Mouse (Mus musculus): Measurements from ENCODE around the gene Gm12695. TPM values are rescaled to one million over a fixed set of nuclear protein-coding genes. Genes with fewer than 3 reads are reported as not detected.

The Gm12695 gene
- polyA plus RNA-seq, 1 experiment: not detected

DNA sequence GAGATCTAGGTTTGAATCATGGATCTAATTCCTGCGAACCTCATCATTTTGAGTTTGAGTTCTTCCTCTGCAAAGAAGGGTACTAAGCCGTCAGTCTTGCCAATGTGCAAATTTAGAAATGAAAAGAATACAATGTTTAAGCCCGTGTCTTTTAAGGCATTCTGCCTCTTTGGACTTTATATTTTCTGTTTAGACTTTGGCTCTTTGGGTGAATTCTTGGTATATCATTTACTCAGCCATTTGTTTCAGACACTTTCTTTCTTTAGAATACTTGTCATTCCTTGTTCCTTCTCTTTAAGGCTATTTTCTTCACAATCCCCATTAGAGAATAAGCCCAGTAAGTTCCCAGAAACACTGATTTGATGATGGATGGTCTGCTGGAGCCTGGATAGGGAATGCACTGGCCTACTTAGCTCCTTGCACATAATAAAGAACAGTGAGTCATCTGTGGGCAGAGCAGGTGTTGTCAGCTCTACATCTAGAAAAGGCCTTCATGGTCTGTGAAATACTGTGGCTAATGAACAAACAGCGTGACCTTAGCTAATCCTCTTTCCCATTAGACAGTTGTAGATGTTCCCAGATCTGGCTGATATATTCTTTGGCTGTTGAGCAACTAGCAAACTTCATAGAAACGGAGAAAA is 59.5 kb downstream of the Gm12695 start:
- Histone ChIP-seq H3K4me3 (no peak overlapping the region), H3K79me2 (ENCODE audit: control insufficient read depth, insufficient read depth) (no peaks in the 10 kb centered on the region), H3K36me3 (ENCODE audit: control insufficient read depth, insufficient read depth) (no peaks in the 10 kb centered on the region), H3K4me2 (ENCODE audit: low read depth) (no peak overlapping the region), H3ac (ENCODE audit: control insufficient read depth, insufficient read length) (no peak overlapping the region), H3K27me3 (ENCODE audit: control insufficient read depth, insufficient read depth, insufficient read length) (no peaks in the 10 kb centered on the region)
- TF ChIP-seq POLR2AphosphoS2 (IDR thresholded peaks at IDR 0.05; ENCODE audit: insufficient read length, low read depth) (no peak), MYOD1 (IDR thresholded peaks at IDR 0.05; ENCODE audit: control insufficient read depth in 1 of 3, insufficient read length in 2 of 3, low read depth in 2 of 3) (peak in 1 of 3 experiments; percentile 39)

DNA sequence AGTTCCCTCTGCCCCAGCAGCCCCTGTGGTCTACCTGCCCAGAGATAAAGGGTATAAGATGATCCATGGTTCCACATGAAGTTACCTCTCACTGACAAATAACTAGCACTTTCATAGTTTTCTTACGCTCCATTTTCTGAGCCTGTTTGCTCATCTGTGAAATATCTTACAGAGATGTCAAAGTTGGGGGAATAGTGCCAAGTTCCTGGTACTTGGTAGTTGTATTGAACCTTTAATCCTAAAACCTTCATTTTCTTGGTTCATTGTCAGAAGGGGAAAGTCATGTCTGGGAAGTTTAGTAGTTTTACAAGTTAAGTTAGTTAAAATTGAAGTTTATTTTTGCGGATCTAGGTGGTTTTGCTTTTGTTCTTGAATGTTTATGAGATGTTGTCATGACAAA is 62.7 kb downstream of the Gm12695 start:
- Histone ChIP-seq H3K4me3 (no peak overlapping the region), H3ac (ENCODE audit: control insufficient read depth, insufficient read length) (no peak overlapping the region), H3K27me3 (ENCODE audit: control insufficient read depth, insufficient read depth, insufficient read length) (no peaks in the 10 kb centered on the region), H3K36me3 (ENCODE audit: control insufficient read depth, insufficient read depth) (no peaks in the 10 kb centered on the region), H3K79me2 (ENCODE audit: control insufficient read depth, insufficient read depth) (no peaks in the 10 kb centered on the region), H3K4me2 (ENCODE audit: low read depth) (no peak overlapping the region)
- no peak for TF ChIP-seq MAX (IDR thresholded peaks at IDR 0.05; ENCODE audit: low read depth)
- no peak for TF ChIP-seq TCF3 (IDR thresholded peaks at IDR 0.05; ENCODE audit: insufficient read length, low read depth)
- TF ChIP-seq SRF (IDR thresholded peaks at IDR 0.05; ENCODE audit: control insufficient read depth, insufficient read length, low read depth): no peak
- no peak for TF ChIP-seq TCF12 (IDR thresholded peaks at IDR 0.05; ENCODE audit: insufficient read depth, poor library complexity, severe bottlenecking)
- TF ChIP-seq MYOG (IDR thresholded peaks at IDR 0.05; ENCODE audit: control insufficient read depth in 1 of 3, insufficient read depth in 1 of 3, insufficient read length in 2 of 3, low read depth in 2 of 3): no peak
- no peak for TF ChIP-seq REST (IDR thresholded peaks at IDR 0.05; ENCODE audit: insufficient read depth, insufficient read length)
- TF ChIP-seq E2F4 (IDR thresholded peaks at IDR 0.05; ENCODE audit: insufficient read depth): no peak
- no peak for TF ChIP-seq USF1 (IDR thresholded peaks at IDR 0.05; ENCODE audit: low read depth)
- TF ChIP-seq MYOD1 (IDR thresholded peaks at IDR 0.05; ENCODE audit: control insufficient read depth in 1 of 3, insufficient read length in 2 of 3, low read depth in 2 of 3): no peak
- TF ChIP-seq CEBPB (IDR thresholded peaks at IDR 0.05; ENCODE audit: insufficient read depth, poor library complexity, severe bottlenecking): no peak

DNA sequence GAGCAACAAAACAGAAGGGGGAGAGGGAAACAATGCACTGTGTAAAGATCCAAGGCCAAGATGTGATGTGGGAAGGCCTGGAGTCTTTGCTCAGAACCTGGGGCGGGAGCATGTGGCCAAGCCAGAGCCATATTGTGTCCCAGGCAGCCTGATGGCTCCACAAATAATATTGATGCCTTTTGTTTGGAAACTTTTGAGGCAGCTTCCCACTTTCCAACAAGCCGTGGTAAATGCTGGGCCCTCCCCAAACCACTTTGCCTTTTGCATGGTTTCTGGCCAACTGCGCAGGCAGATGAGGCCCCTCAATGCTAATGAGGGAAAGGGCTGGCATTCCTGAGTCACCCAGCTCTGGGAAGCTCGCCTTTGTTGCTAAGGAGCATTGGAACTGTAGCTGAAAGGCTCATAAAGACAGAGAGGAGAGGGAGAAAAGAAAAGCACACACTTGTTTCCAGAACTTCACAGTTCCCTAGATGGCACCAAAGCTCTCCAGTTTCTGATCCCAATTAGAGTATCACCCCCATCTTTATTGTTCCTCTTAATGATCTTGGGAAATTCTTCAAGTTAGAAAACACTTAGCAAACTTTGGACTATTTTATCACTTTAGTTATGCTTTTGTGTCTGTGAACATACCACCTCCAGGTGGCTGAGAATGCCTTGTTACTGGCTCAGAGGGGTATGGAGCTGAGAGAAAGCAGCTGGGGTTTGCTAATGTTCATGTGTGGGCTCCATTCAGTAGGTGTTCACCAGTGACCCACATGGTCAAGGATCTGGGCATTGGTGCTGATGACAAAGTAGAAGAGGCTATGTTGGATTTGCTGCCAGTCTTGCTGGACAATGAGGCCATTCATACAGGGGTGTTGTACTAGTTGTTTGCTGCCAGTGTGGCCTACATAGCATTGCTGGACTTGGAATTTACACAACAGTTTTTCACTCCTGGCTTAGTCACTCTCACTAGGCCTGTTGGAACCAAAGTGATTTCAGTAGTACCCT is 65.7 kb downstream of the Gm12695 start:
- H3K27me3 ChIP-seq (ENCODE audit: control insufficient read depth, insufficient read depth, insufficient read length): no peaks in the 10 kb centered on the region
- H3K4me3 ChIP-seq: no peak overlapping the region
- H3K4me2 ChIP-seq (ENCODE audit: low read depth): no peak overlapping the region
- TF ChIP-seq TCF3 (IDR thresholded peaks at IDR 0.05; ENCODE audit: insufficient read length, low read depth) (no peak), CEBPB (IDR thresholded peaks at IDR 0.05; ENCODE audit: insufficient read depth, poor library complexity, severe bottlenecking) (no peak), E2F4 (IDR thresholded peaks at IDR 0.05; ENCODE audit: insufficient read depth) (no peak), POLR2AphosphoS2 (IDR thresholded peaks at IDR 0.05; ENCODE audit: insufficient read length, low read depth) (no peak)
- H3ac ChIP-seq (ENCODE audit: control insufficient read depth, insufficient read length): no peak overlapping the region
- no peaks in the 10 kb centered on the region for H3K36me3 ChIP-seq (ENCODE audit: control insufficient read depth, insufficient read depth)
- no peaks in the 10 kb centered on the region for H3K79me2 ChIP-seq (ENCODE audit: control insufficient read depth, insufficient read depth)

DNA sequence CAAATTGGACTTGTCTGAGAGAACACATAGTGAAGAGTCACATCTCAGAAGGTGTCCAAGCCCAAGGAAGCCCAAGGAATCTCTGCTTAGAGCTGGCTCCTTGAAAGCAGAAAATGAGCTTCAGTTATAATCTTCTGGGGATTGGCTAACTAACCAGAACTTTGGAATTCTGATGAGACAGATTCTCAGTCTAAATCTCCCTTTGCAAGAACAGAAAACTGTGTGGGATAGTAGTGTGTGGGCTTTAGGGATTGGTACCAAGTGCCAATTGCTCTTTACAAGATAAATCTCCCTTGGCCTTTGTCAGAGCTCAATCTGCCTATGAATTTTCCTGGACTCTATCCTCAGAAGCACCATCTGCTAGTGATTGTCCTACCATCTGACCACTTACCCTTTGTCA is 66.5 kb downstream of the Gm12695 start:
- no peak for TF ChIP-seq E2F4 (IDR thresholded peaks at IDR 0.05; ENCODE audit: insufficient read depth)
- no peaks in the 10 kb centered on the region for H3K79me2 ChIP-seq (ENCODE audit: control insufficient read depth, insufficient read depth)
- H3K4me2 ChIP-seq (ENCODE audit: low read depth): no peak overlapping the region
- H3K36me3 ChIP-seq (ENCODE audit: control insufficient read depth, insufficient read depth): no peaks in the 10 kb centered on the region
- H3ac ChIP-seq (ENCODE audit: control insufficient read depth, insufficient read length): no peak overlapping the region
- H3K4me3 ChIP-seq: no peak overlapping the region
- no peaks in the 10 kb centered on the region for H3K27me3 ChIP-seq (ENCODE audit: control insufficient read depth, insufficient read depth, insufficient read length)

GRCm38 (mm10) chr4:96705281-96705951 is 79.6 kb downstream of the Gm12695 start:
- H3K4me3 ChIP-seq: no peak overlapping the region
- H3K36me3 ChIP-seq (ENCODE audit: control insufficient read depth, insufficient read depth): no peaks in the 10 kb centered on the region
- no peak overlapping the region for H3K4me2 ChIP-seq (ENCODE audit: low read depth)
- no peaks in the 10 kb centered on the region for H3K79me2 ChIP-seq (ENCODE audit: control insufficient read depth, insufficient read depth)
- no peak overlapping the region for H3ac ChIP-seq (ENCODE audit: control insufficient read depth, insufficient read length)
- TF ChIP-seq REST (IDR thresholded peaks at IDR 0.05; ENCODE audit: insufficient read depth, insufficient read length) (no peak), USF1 (IDR thresholded peaks at IDR 0.05; ENCODE audit: low read depth) (no peak), TCF12 (IDR thresholded peaks at IDR 0.05; ENCODE audit: insufficient read depth, poor library complexity, severe bottlenecking) (no peak), POLR2AphosphoS2 (IDR thresholded peaks at IDR 0.05; ENCODE audit: insufficient read length, low read depth) (no peak), MYOG (IDR thresholded peaks at IDR 0.05; ENCODE audit: control insufficient read depth in 1 of 3, insufficient read depth in 1 of 3, insufficient read length in 2 of 3, low read depth in 2 of 3) (no peak), E2F4 (IDR thresholded peaks at IDR 0.05; ENCODE audit: insufficient read depth) (no peak), SRF (IDR thresholded peaks at IDR 0.05; ENCODE audit: control insufficient read depth, insufficient read length, low read depth) (no peak), CEBPB (IDR thresholded peaks at IDR 0.05; ENCODE audit: insufficient read depth, poor library complexity, severe bottlenecking) (no peak), POLR2A (IDR thresholded peaks at IDR 0.05; ENCODE audit: insufficient read length, low read depth) (no peak), MYOD1 (IDR thresholded peaks at IDR 0.05; ENCODE audit: control insufficient read depth in 1 of 3, insufficient read length in 2 of 3, low read depth in 2 of 3) (no peak), TCF3 (IDR thresholded peaks at IDR 0.05; ENCODE audit: insufficient read length, low read depth) (no peak), MAX (IDR thresholded peaks at IDR 0.05; ENCODE audit: low read depth) (no peak)
- no peaks in the 10 kb centered on the region for H3K27me3 ChIP-seq (ENCODE audit: control insufficient read depth, insufficient read depth, insufficient read length)
